Mouse (Mus musculus) thymus, postnatal 0 days (tissue): ENCODE results near the gene Itgb3bp. TPM values are rescaled to one million over a fixed set of nuclear protein-coding genes. Genes with fewer than 3 reads are reported as not detected.

Experiments
- DNase-seq: peaks from one replicate; pipeline ENCODE4 v3.0.0-alpha.2; 2015; ENCODE audit warnings: low spot score
- polyA plus RNA-seq: library from polyadenylated mRNA; unstranded; fragments of >200 nt; fragmentation: Nextera tagmentation; extraction: Ambion mirVana; gene quantifications from 2 replicates; pipeline ENCODE4 v1.2.1, GENCODE M21; 2015

The Itgb3bp gene
- polyA plus RNA-seq = 46.1 and 47.1 TPM in 2 replicates

DNA sequence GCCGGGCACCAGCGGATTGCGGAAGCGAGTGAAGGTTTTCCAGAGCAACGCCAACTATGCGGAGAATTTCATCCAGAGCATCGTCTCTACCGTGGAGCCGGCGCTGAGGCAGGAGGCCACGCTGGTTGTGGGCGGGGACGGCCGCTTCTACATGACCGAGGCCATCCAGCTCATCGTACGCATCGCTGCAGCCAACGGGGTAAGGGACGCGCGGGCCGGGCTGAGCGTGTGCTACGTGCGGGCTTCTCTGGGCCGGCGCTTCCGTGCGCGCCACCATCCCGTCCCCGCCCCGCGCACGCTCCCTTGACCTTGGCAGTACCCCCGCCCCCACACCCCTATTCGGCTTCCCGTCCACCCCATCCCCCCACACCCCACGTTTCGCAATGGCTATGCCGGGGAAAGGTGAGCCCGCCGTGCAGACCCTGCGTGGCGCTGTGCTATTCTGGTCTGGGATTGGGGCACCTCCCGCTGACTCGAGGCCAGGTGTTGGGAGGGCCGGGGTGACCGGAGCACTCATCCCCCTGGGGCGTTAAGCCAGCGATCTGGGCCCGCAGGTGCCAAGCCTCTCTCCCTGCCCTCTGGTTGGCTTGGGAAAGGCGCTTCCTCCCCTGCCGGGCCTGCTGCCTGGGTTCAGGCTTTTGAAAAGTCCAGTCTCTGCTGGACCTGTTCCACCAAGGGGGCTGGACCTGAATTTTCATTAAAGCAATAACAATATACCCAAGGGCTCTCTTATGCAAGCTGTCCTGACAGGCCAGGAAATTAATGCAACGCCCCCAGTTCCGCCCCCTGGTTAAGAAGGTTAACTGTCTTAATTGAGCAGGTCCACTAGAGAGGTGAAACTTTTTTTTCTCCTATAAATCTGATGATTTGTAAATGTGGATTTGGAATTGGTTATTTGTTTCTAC is at the start of gene Itgb3bp:
Gene Itgb3bp, minus strand, starts transcription at position 201 of the 905 bp plus-strand sequence.
- DNase-seq = peak; percentile 52

DNA sequence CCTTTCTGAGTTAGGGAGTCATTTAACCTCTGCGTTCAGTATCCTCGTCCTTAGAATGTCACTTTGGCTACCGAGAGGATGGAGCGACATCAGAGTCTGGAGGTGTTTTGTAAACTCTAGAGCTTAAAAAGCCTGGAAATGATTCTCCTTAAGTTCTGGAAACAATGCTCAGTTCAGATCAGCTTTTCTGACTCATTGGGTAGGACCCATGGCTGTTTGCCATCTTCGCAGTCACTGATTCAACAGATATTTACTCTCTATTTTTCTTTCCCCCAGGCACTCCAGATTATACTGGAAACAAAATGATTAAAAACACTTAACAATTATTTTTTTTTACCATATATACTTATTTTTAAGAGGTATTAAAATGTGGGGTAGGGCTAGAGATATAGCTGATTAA is 49.7 kb upstream of the Itgb3bp start:
- no peak for DNase-seq

DNA sequence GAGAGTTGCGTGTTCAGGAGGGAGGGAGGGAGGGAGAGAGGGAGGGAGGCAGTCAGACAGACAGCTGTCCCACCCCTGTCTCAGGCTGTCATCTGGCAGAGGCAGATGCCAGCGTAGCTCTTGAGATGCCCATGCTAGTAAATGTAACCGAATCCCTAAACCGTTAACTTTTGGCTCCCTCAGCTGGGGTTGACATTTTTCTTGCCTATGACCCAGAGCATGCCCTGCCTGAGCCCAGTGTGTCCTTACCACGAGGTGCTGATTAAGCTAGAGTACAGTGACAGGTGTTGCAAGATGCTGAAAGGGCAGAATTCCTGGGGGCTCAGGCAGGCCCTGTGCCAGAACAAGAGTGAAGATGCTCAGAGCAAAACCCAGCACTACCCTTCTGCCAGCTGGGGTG is 44.8 kb upstream of the Itgb3bp start:
- DNase-seq = no peak

DNA sequence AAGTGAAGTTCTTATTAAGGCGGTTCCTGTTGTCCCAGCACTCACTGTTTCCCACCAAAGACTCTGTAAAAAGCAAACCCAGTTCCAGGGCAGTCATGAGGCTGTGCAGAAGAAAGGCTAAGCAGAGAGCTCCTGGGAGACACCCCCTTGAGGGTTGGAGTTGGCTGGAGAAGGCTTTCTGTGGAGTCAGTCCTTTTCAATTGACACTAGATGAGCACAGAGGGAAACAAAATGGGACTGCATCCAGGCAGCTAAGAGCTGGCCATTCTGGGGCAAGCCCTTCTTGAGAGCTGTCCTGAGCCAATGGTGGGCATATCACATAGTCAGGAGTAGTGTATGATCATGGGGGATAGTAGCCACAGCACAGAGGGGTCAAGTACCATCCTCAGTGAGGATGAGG is 44.3 kb upstream of the Itgb3bp start:
- DNase-seq = no peak

DNA sequence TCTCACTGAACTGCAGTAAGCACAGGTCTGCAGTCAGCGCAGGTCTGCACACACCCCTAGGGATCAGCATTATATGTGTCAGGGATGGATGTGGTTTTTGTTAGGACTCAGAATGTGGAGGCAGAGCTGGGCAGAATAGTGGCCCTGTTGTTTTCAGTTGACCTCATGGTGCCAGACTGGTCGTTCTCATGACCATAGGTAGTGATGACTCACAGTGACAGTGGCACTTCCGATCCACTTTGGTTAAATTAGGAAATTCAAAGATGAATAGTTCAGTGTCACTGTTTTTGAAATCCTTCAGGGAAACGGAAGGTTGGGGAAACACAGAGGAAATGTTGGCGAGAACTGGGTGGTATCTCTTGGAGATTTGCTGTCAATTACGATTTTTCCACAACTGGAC is 43.3 kb upstream of the Itgb3bp start:
- no peak for DNase-seq

DNA sequence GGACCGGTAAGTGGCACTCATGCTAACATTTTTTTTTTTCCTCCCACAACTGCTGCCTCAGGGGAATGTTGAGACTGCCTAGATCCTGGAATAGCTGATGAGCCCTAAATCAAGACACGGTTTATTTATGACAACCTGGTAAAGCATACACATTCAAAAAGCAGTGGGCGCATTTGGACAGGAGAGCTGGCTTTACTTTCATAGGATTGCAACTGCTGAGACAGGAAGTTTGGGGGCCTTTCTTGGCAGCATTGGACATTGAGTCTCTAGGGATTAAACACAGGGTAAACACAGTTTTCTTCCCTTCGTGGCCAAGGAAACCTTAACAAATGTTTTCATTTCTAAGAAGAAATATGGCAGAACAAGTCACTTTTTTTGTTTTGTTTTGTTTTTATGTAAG is 40.5 kb upstream of the Itgb3bp start:
- DNase-seq = no peak

DNA sequence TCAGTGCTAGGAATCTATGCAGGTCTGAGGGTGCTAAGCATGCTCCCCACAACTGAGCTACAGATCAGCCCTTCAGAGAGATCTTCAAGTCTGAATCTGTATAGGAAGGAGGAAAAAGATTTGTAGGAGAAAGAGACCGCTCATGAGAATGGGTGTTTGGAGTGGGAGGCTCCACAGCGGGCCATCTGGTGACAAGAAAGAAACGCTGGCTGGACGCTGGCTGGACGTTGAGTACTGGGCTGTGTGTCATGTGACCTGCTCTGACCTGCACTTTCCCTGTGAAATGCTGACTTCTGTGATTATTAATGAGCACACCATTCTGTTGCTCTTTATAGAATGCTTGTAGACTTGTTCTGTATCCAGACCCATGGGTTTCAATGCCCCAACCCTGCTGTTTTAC is 39.7 kb upstream of the Itgb3bp start:
- DNase-seq = no peak

DNA sequence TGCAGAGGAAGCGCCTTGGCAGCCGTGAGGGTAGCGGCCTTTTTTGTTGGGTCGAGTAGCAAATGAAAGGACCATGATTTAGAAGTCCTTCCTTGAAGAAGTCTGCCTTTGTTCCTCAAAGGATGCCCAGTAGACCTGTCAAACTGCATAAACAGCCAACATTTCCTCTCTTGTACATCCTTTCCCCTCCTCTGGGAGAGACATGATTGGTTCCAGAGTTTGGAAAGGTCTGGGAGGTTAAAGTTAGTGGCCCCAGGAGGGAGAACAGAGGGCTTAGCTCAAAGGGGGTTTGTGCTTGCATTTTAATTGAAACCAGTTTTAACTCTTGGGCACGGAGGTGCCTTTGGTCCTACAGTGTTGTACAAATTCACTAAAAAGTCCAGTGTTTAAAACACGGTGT is 36.9 kb upstream of the Itgb3bp start:
- DNase-seq = no peak

DNA sequence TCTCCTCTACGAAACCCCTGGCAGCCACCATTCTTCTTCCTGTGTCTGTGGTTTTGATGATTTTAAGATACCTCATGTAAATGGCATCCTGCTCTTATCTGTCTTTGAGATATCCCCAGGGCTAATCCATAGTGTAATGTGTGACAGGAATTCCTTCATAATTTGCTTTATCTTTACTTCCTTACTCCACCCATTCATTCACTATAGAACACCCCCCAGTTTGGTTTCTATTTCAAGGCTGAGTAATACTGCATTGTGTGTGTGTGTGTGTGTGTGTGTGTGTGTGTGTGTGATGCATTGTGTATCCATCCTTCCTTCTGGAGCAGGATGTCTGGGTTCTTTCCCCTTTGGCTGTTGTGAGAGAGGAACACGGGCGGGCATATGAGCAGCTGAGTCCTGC is 29.7 kb upstream of the Itgb3bp start:
- no peak for DNase-seq

DNA sequence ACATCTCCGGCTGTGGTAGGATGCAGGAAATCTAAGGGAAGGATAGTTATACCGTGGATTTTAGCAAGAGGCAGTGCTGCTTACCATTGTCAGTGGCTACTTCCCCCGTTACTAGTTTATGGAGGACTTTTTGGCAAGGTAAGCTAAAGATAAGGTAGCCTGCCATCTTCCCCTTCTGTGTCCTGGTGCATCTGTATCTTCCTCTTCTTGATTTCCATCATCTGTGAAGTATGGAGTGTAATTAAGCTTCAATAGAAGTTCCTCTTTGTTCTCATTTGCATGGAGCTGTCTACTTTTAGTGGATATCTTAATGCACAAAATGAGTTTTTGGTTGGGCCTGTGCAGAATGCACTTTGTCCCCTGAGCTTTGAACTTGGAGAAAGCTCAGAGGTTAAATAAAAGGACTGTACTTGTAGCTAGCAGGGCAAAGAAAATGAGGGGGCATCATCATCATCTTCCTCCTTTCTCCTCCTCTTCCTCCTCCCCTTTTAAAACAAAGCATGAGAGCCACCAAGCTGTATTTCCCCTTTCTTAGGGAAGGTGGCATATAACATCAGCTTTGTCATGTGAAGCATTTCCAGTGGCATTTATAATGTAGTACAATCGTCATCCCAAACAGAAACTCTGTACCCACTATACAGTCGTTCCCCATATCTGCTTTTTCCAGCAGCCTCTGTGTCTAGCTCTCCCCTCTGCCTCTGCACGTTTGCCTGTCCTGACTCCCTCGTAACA is 28.6 kb upstream of the Itgb3bp start:
- no peak for DNase-seq

DNA sequence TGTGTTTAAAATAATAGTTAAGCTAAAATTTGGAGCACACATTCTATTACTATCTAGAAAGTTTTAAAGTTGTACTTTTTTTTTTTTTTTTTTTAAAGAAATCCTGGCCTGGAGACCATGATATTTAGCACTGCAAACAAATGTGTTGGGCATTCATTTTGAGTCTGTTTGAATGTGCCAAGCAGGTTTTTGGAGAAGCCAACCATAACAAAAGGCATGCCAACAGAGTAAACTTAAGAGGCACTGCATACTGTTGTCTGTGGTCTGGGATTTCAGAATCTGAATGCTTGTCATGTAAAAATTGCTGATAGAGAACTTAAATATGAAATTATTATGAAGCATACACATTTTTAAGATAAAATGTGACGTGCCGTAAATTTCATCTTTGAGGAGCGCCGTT is 27.6 kb upstream of the Itgb3bp start:
- no peak for DNase-seq

DNA sequence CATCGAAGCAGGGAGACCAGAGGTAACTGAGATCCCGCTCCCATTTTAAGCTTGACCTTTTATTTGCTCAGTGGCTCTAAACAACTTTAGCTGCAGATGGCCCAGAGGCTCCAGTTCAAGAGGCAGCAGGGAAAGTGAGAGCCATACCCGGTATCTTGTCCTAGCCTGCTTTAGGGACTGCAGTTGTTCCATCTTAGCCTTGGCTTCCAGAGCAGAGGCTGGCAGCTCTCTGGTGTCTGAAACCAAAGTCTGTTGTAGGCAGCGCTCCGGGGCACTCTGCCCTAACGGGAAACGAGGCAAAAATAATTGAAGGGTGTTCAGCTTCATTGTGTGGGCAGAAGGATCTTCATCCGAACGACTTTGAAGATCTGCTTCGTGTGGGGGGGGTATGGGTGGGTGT is 25.8 kb upstream of the Itgb3bp start:
- DNase-seq = no peak

DNA sequence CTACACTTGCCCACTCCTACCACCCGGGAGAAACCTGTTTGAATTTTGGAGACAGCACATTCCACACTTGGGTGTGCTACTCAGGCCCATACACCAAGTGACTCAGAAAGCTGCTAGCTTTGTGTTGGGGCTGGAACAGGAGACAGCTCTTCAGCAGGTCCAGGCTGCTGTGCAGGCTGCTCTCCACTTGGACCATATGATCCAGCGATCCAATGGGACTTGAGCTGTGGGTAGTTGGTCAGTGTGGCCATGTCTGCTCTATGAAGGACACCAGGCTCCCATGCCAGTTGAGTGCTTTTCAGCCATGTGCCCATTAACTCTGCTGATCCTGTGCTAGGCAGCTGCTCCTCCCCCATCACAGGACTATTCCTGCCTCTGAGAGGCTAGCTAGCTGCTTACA is 24.3 kb upstream of the Itgb3bp start:
- DNase-seq = no peak

DNA sequence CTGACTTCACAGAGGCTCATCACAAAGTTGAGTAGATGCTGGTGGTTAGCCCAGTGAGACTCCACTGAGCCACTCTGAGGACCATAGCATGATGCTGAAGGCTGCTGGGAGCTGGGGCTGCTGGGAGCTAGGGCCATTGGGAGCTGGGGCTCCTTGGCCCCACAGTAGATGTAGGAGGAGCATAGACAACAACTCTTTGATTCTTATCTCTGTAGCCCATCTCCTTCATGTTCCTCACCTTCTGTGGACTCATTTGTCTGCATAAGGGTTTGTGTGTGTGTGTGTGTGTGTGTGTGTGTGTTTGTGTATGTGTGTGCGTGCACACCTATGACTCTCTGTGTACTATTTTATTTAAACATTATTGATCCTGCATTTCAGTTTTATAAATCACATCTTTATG is 18.3 kb upstream of the Itgb3bp start:
- DNase-seq = no peak

DNA sequence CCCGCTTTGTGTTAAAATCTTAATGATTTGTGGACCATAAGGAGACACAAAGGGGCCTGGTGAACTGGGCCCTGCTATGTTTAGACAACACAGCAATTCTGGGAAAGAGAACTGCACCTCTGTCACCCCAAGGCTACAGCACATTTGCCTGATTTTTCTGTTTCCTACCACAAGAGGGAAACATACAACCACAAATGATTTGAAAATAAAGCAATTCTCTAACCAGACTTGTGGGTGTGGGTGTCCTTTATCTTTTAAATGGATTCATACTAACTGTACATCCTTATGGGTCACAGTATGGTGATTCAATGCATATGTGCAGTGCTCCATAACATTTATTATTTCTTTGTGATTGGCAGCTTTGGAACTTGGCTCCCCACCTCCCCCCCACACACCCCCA is 17.6 kb upstream of the Itgb3bp start:
- peak; percentile 35 for DNase-seq

DNA sequence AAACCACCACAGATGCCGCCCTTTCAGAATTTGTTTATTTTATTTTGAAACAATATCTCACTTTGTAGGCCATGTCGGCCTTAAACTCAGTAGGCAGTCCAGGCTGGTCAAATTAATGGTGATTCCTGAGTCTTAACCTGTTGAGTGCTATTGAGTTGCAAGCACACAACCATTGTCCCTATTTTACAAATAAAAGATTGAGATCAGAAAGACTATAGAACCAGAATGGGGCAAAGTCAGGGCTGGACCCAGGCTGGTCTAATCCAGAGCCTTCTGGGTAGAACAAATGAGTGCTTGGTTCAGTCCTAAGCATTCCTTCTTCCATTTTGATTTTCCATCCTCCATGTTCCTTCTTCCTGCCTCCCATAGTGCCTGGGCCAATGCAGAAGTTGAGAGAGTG is 16.9 kb upstream of the Itgb3bp start:
- DNase-seq = no peak

DNA sequence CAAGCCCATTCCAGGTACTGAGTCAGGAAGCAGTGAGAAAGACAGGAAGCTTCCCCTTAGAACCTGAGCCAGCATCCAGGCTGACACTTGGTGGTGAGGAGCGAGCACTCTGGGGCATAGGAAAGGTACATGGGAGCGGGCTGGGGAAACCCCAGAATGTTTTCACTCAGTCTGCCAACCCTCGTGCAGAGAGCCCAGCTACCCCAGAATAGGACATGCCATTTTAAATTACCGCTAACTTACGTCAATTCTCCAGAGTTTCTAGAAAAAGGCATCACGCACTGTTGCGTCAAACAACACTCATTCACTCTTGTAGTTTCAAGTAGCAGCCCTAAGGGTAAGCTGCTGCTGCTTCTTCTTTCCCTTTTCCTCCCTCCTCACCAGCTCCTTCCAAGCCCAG is 15.4 kb upstream of the Itgb3bp start:
- DNase-seq = no peak

DNA sequence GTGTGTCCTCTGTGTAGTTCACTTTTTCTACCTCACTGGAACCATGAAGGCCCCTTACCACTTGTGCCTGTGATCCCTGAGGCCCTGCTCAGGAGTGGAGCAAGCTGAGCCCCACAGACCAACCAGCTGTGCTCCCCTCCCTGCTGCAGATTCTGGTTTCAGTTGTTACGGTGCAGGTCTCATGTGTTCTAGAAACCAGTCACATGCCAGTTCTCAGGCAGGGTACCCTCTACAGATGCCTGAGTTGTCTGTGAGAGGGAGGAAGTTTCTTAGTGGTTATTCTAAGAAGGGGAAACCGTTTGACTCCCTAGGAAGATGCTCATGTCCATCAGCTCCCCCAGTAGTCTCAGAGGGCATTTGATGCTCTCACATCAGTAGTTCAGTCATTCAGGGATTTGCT is 15.0 kb upstream of the Itgb3bp start:
- peak; percentile 13 for DNase-seq

DNA sequence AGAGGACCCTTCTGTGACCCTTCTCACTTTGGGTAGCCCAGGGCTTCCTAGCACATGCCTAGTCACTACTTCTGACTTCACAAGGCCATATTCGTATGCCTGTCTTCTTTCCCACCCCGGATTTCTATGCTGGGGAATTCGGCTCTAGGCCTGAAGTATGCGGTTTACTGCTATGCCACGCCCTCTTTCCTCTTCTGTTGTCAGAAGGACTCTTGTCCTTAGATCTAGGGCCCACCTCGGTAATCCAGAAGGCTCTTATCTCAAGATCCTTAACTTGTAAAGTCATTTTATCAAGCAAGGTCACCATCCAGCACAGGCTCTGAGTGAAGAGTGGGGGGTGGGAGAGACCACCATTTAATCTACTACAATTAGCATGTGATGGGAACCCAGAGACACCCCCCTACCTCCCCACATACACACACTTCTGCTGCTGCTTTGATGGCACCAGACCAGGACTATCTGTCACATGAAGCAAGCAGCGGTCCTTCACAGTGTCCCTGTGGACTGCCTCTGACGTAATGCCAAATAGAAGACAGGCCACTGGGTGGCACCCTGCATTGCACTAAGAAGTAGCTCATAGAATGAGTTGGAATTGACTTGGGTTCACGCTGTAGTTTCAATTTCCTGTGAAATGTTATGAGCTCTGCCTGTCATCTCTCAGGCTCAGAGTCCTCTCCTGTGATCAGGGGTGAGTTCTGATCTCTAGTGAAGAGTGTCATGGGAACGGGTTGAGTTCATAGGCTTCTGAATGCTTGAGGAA is 12.2 kb upstream of the Itgb3bp start:
- DNase-seq = peak; percentile 33

DNA sequence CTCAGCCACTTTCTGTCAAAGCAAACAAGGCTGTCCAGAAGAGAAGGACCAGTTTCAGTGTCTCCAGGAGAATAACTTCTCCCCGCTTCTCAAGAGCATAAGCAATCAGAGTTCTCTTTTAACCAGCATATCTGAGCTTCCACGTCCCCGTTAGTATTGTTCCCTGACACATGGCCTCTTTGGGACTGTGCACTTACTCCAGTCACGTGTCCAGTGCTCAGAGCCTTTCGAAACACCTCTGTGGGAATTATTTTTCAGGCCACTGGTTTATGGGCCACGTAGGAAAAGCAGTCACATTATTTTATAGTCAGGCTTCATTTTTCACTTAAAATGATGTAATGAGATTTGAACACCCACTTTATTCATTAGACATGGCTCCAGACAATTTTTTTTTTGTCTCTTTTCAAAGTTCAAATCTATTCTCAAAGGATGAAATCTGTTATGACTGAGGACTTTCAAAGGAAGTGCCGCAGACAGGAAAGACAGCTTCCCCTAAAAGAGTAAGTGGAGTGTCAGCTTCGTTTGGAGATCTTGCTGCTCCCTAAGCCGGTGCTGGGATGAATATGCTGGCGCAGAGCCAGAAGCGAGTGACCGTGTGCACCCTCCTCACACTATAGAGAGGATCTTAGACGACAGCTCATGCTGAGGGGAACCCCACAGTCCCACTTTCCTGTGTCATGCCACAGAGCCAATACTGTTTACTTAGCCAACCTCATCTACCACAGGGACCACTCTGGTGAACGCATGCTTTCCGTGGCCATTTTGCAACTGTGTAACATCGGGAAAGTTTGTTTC is 10.3 kb upstream of the Itgb3bp start:
- DNase-seq = no peak

DNA sequence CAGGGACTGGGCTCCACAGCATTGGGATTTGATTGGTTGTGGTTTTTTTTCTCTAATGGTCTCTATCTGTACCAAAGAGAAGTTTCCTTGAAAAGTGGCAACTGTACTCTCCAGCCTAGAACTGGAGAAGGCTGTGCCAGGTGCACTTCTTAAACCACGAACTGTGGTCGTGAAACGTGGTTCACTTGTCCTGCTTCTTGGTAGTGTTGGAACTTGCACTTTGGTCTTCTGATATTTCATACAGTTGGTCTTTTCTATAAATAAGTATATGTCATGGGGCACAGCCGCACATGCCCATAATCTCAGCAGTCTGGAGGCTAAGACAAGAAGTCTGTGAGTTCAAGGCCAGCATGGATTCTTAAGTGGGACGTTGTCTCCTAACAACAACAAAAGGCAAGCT is 6.7 kb upstream of the Itgb3bp start:
- no peak for DNase-seq
